Comparison of ENCODE assay signal across 11 mouse cellular contexts in genomic region chr15:94444437-94445136, GRCm38 (mm10). TPM values are rescaled to one million over a fixed set of nuclear protein-coding genes. Genes with fewer than 3 reads are reported as not detected.
DNase-seq lines count a peak whose midpoint lies in the region; ATAC-seq and TF ChIP-seq lines count a peak whose summit lies in the region.
"Had no signal": no experiment of that assay in that cellular context is flagged by ENCODE, and none has a peak within 500 bp of the region (broad histone marks: within the 10 kb centered on the region; RNA-seq: fewer than 3 reads in every experiment).

No protein-coding gene starts in this region.

- TF ChIP-seq CTCF in intestine, postnatal 0 days (IDR thresholded peaks at IDR 0.05; ENCODE audit: low read depth), result no peak
- no peak for TF ChIP-seq CTCF in liver, embryonic 14.5 days (IDR thresholded peaks at IDR 0.05; ENCODE audit: low read depth)

- no peak overlapping the region for H3K9ac ChIP-seq in intestine, embryonic 14.5 days (ENCODE audit: low read length)
- no peak overlapping the region for H3K9ac ChIP-seq in intestine, postnatal 0 days (ENCODE audit: low read depth, low read length)
- H3K9ac ChIP-seq in intestine, embryonic 15.5 days, result no peak overlapping the region
- H3K9ac ChIP-seq in liver, embryonic 14.5 days (replicated peaks), result no peak overlapping the region

- no peak overlapping the region for H3K4me2 ChIP-seq in intestine, embryonic 14.5 days (ENCODE audit: low read length)
- no peak overlapping the region; the same call in 1 of the 2 replicates for H3K4me2 ChIP-seq in intestine, postnatal 0 days (replicated peaks; ENCODE audit: low read depth)
- H3K4me2 ChIP-seq in intestine, embryonic 15.5 days (replicated peaks), result 0 out of 2 replicates have a peak overlapping the region, but pooled peaks have one; percentile 26
- no peak overlapping the region for H3K4me2 ChIP-seq in liver, embryonic 14.5 days (ENCODE audit: low read depth)

- no peaks in the 10 kb centered on the region for H3K36me3 ChIP-seq in intestine, embryonic 14.5 days (ENCODE audit: control insufficient read depth, insufficient read depth, low read length)
- H3K36me3 ChIP-seq in intestine, postnatal 0 days (ENCODE audit: control insufficient read depth, insufficient read depth), result no peaks in the 10 kb centered on the region
- no peaks in the 10 kb centered on the region for H3K36me3 ChIP-seq in intestine, embryonic 15.5 days
- no peaks in the 10 kb centered on the region for H3K36me3 ChIP-seq in liver, embryonic 14.5 days (replicated peaks; ENCODE audit: control insufficient read depth, insufficient read depth, low read depth)

- no peak overlapping the region for H3K4me3 ChIP-seq in intestine, embryonic 14.5 days (ENCODE audit: low read depth, low read length)
- H3K4me3 ChIP-seq in intestine, postnatal 0 days (ENCODE audit: low read depth, low read length), result no peak overlapping the region
- no peak overlapping the region for H3K4me3 ChIP-seq in intestine, embryonic 15.5 days (replicated peaks)
- no peak overlapping the region for H3K4me3 ChIP-seq in liver, embryonic 14.5 days (ENCODE audit: insufficient read depth in 1 of 2, low read depth in 2 of 2, low read length in 2 of 2)

- TF ChIP-seq EP300 in liver, embryonic 14.5 days (IDR thresholded peaks at IDR 0.05; ENCODE audit: low read depth), result no peak

- DNase-seq in intestine, embryonic 14.5 days (ENCODE audit: low spot score), result peak; percentile 77
- DNase-seq in embryo, embryonic 10 days (ENCODE audit: low spot score), result peak; percentile 65
- no peak for DNase-seq in liver, embryonic 14.5 days (ENCODE audit: low read depth in 3 of 3, low spot score in 3 of 3)
- DNase-seq in testis, postnatal 10 days (ENCODE audit: low spot score), result no peak
- DNase-seq in thymus, postnatal 25 days, result no peak
- no peak for DNase-seq in right cerebral cortex, postnatal 14 days
- DNase-seq: cerebellum, postnatal 14 days; thymus, postnatal 36 days had no signal

- H3K27me3 ChIP-seq in intestine, embryonic 14.5 days (replicated peaks; ENCODE audit: control insufficient read depth, insufficient read depth, low read length), result no peaks in the 10 kb centered on the region
- H3K27me3 ChIP-seq in intestine, postnatal 0 days (replicated peaks; ENCODE audit: control insufficient read depth, insufficient read depth, low read length), result no peaks in the 10 kb centered on the region
- no peaks in the 10 kb centered on the region for H3K27me3 ChIP-seq in intestine, embryonic 15.5 days (replicated peaks)
- H3K27me3 ChIP-seq in liver, embryonic 14.5 days (ENCODE audit: control insufficient read depth, insufficient read depth, low read length), result no peaks in the 10 kb centered on the region
- H3K27me3 ChIP-seq: CH12.LX had no signal

- peaks cover 15% of the 10 kb centered on the region for H3K4me1 ChIP-seq in intestine, embryonic 14.5 days (replicated peaks; ENCODE audit: control insufficient read depth, insufficient read depth, low read length)
- peaks cover 3% of the 10 kb centered on the region; the same call in 1 of the 2 replicates for H3K4me1 ChIP-seq in intestine, postnatal 0 days (replicated peaks; ENCODE audit: control insufficient read depth, insufficient read depth, low read length)
- peaks cover 17% of the 10 kb centered on the region; the same call in 1 of the 2 replicates for H3K4me1 ChIP-seq in intestine, embryonic 15.5 days (replicated peaks)
- no peaks in the 10 kb centered on the region for H3K4me1 ChIP-seq in liver, embryonic 14.5 days (replicated peaks; ENCODE audit: control insufficient read depth in 2 of 2, insufficient read depth in 2 of 2, low read length in 1 of 2)

- peak; percentile 68 for ATAC-seq in intestine, embryonic 14.5 days (replicated peaks; ENCODE audit: low FRiP score, low TSS enrichment, low read depth)
- no peak for ATAC-seq in intestine, postnatal 0 days
- ATAC-seq in intestine, embryonic 15.5 days, result peak; percentile 62
- ATAC-seq in liver, embryonic 14.5 days (ENCODE audit: insufficient read depth), result 0 out of 2 replicates have a peak, but pooled peaks have one; percentile 28

- H3K27ac ChIP-seq in intestine, embryonic 14.5 days (ENCODE audit: low read depth), result peak overlapping the region; percentile 85
- H3K27ac ChIP-seq in intestine, postnatal 0 days (ENCODE audit: low read depth, low read length), result no peak overlapping the region; the same call in 1 of the 2 replicates
- H3K27ac ChIP-seq in intestine, embryonic 15.5 days, result peak overlapping the region; percentile 89
- no peak overlapping the region for H3K27ac ChIP-seq in liver, embryonic 14.5 days

- H3K9me3 ChIP-seq in intestine, embryonic 14.5 days (ENCODE audit: control insufficient read depth, low read length), result no peaks in the 10 kb centered on the region
- no peaks in the 10 kb centered on the region for H3K9me3 ChIP-seq in intestine, postnatal 0 days (ENCODE audit: control insufficient read depth)
- H3K9me3 ChIP-seq in intestine, embryonic 15.5 days, result no peaks in the 10 kb centered on the region
- H3K9me3 ChIP-seq in liver, embryonic 14.5 days (ENCODE audit: control insufficient read depth, low read length), result no peaks in the 10 kb centered on the region

- WGBS in intestine, embryonic 14.5 days, result 35% methylated on average over 8 of the region's 8 CpGs
- WGBS in intestine, postnatal 0 days, result 43% methylated on average over 8 of the region's 8 CpGs
- 38% methylated on average over 8 of the region's 8 CpGs for WGBS in intestine, embryonic 15.5 days
- WGBS in liver, embryonic 14.5 days (ENCODE audit: insufficient replicate concordance), result 41% methylated on average over 8 of the region's 8 CpGs

RNA-seq across cellular contexts. Expression of gene Adamts20, which starts 20.6 kb away (rescaled TPM):
- 3.9 and 4.6 TPM in 2 replicates for polyA plus RNA-seq in intestine, embryonic 14.5 days (2014; fragmentation: Nextera tagmentation; extraction: Ambion mirVana)
- polyA plus RNA-seq in intestine, postnatal 0 days (2015; fragmentation: Nextera tagmentation; extraction: Ambion mirVana), result 0.47 and 0.50 TPM in 2 replicates
- 2.2 and 2.5 TPM in 2 replicates for polyA plus RNA-seq in intestine, embryonic 15.5 days (2015; fragmentation: Nextera tagmentation; extraction: Ambion mirVana)
- polyA plus RNA-seq in liver, embryonic 14.5 days (2012; rRNA removed), result 0.04 and 0.09 TPM in 2 replicates
- polyA plus RNA-seq in liver, embryonic 14.5 days (2014; fragmentation: Nextera tagmentation; extraction: Ambion mirVana), result 0.10 TPM in 1 of 2 replicates, not detected in the other

Comparison
In these comparisons a context has a peak if more than half of its experiments do, and no peak if none do; other contexts are left out.
1. H3K27ac ChIP-seq: peak in intestine, embryonic 14.5 days (single experiment) and intestine, embryonic 15.5 days (single experiment); none in intestine, postnatal 0 days (single experiment) and liver, embryonic 14.5 days (single experiment).
2. DNase-seq: peak in intestine, embryonic 14.5 days (single experiment) and embryo, embryonic 10 days (single experiment); none in liver, embryonic 14.5 days (0 of 3), testis, postnatal 10 days (single experiment), thymus, postnatal 25 days (single experiment) and right cerebral cortex, postnatal 14 days (single experiment).